Mouse (Mus musculus) intestine, postnatal 0 days (tissue): Measurements from ENCODE around the gene Hcn1. TPM values are rescaled to one million over a fixed set of nuclear protein-coding genes. Genes with fewer than 3 reads are reported as not detected.

Experiments used
- ATAC-seq: fragments of 200-750 bp; cut with Nextera tagmentation; 2 replicates; pipeline ENCODE4 v1.8.0; 2017; ENCODE audit warnings: mild to moderate bottlenecking, moderate TSS enrichment, moderate library complexity
- H3K27ac ChIP-seq: fragments of 300-500 bp; sonication (generic); 2 replicates; pipeline ENCODE4 v1.5.1; 2014; ENCODE audit warnings: mild to moderate bottlenecking, low read depth, low read length, moderate library complexity
- H3K27me3 ChIP-seq: fragments of 300-500 bp; sonication (generic); replicated peaks from 2 replicates; pipeline ENCODE4 v1.6.1; 2014; ENCODE audit warnings: low read length, mixed read lengths; ENCODE audit not compliant: control insufficient read depth, insufficient read depth
- H3K36me3 ChIP-seq: fragments of 300-500 bp; sonication (generic); 2 replicates; pipeline ENCODE4 v1.6.1; 2014; ENCODE audit warnings: mild to moderate bottlenecking, moderate library complexity; ENCODE audit not compliant: control insufficient read depth, insufficient read depth
- H3K4me1 ChIP-seq: fragments of 300-500 bp; sonication (generic); replicated peaks from 2 replicates; pipeline ENCODE4 v1.6.1; 2014; ENCODE audit warnings: antibody characterized with exemption, low read length, mixed read lengths; ENCODE audit not compliant: control insufficient read depth, insufficient read depth
- H3K4me2 ChIP-seq: fragments of 300-500 bp; sonication (generic); replicated peaks from 2 replicates; pipeline ENCODE4 v1.6.1; 2014; ENCODE audit warnings: low read depth, mild to moderate bottlenecking, moderate library complexity
- H3K4me3 ChIP-seq: fragments of 300-500 bp; sonication (generic); 2 replicates; pipeline ENCODE4 v1.5.1; 2014; ENCODE audit warnings: low read depth, low read length
- H3K9ac ChIP-seq: fragments of 300-500 bp; sonication (generic); 2 replicates; pipeline ENCODE4 v1.6.1; 2014; ENCODE audit warnings: mild to moderate bottlenecking, low read depth, low read length
- H3K9me3 ChIP-seq: fragments of 300-500 bp; sonication (generic); 2 replicates; pipeline ENCODE4 v1.6.1; 2016; ENCODE audit warnings: mixed run types; ENCODE audit not compliant: control insufficient read depth
- CTCF ChIP-seq: sonication (generic); IDR thresholded peaks from 2 replicates; pipeline ENCODE4 v1.5.1; 2016; ENCODE audit warnings: low read depth, mild to moderate bottlenecking, control low read depth, antibody characterized with exemption, moderate library complexity
- WGBS: fragments of 180-500 bp; shearing (Covaris S2); extraction: QIAGEN DNeasy Blood & Tissue Kit; methylation state at CpG from one replicate; pipeline ENCODE4 v1.1.7; 2014; 5-methylcytosine and 5-hydroxymethylcytosine counted together
- polyA plus RNA-seq: library from polyadenylated mRNA; unstranded; fragments of >200 nt; fragmentation: Nextera tagmentation; extraction: Ambion mirVana; gene quantifications from 2 replicates; pipeline ENCODE4 v1.2.1, GENCODE M21; 2015

Hcn1 gene
- polyA plus RNA-seq, 1 experiment from 2014 or later, result 0.17 TPM

DNA sequence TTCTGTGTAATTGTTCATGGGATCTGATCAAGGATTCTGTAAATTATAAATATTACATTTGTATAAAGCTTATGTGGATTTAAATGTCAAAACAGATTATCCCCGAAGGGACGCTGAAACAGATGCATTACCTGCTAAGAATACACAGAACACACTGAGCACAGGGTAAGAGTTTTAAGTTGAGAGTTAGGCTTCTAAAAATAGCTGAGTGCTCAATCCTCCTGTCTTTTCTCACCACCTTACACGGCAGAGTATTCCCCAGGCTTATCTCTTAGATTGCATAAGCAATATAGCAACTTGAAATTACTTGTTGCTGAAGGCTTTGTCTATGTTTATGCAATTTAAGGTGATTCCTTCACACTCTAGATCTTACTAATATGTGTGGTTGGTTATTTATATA, 256.3 kb downstream of the Hcn1 start:
- Histone ChIP-seq H3K27me3 (no peaks in the 10 kb centered on the region), H3K36me3 (no peaks in the 10 kb centered on the region), H3K4me1 (no peaks in the 10 kb centered on the region), H3K9ac (no peak overlapping the region), H3K4me3 (no peak overlapping the region), H3K27ac (no peak overlapping the region), H3K9me3 (no peaks in the 10 kb centered on the region), H3K4me2 (no peak overlapping the region)
- no peak for TF ChIP-seq CTCF
- no peak for ATAC-seq
- 45% methylated on average over 3 of the region's 3 CpGs for WGBS

DNA sequence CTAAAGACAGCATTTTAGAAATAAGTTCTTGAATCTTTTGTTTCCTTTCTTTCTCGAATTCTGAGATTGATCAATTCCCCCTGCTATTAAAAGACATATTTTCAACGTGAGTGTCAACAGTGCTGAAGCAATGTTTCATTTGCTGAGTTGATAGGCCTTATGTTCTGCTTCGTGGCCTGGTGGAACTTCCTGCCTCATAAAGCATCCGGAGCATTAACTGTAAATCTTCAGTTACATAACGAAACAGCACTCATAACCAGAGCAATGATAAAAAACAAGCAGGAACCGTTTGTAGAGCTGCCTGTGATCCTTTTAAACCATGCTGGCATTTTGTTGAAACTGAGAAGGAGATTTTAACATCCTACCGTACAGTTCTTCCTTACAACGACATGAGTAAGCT, 275.7 kb downstream of the Hcn1 start:
- WGBS, result 46% methylated on average over 8 of the region's 8 CpGs
- no peak for ATAC-seq

DNA sequence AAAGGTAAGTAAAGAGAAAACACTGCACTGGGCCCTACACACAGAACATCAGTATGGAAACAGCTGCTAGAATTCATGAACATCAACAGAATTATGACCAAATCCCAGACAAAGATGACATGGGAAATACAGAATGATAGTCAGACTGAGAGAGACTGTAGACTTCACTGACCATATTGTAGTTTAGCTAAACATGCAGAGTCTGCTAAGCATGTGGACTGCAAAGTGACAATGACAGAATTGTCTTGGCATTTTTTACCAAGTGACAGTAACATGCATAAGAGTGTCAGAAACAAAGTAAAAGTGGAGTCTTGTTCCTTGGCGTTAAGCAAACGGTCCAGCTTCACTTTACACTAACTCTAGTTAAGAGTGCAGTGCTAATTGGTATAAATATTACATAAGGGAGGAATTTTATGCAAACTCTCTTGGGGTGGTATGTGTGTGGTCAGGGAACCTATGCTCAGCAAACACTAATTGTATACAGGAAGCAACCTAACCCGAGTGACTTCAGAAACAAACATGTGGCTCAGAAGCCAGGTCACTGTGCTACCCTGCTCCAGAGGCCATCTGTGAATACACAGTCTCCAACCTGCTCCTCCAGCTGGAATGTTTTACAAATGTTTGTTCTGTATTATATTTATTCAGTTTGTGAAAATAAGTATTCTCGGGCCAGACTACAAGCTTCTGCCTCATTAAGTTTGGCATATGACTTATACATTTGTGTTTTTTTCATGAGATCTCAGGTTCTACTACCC, 278.5 kb downstream of the Hcn1 start:
- H3K4me1 ChIP-seq, result no peaks in the 10 kb centered on the region
- no peak for TF ChIP-seq CTCF
- H3K4me2 ChIP-seq, result no peak overlapping the region
- no peak overlapping the region for H3K27ac ChIP-seq
- no peaks in the 10 kb centered on the region for H3K27me3 ChIP-seq
- H3K9ac ChIP-seq, result no peak overlapping the region
- H3K9me3 ChIP-seq, result no peaks in the 10 kb centered on the region
- no peak for ATAC-seq
- 64% methylated on average over 4 of the region's 4 CpGs for WGBS
- no peak overlapping the region for H3K4me3 ChIP-seq
- no peaks in the 10 kb centered on the region for H3K36me3 ChIP-seq

More for the DNA sequence above, 275.7 kb downstream of the Hcn1 start:
- H3K27ac ChIP-seq, result no peak overlapping the region
- no peak overlapping the region for H3K9ac ChIP-seq
- H3K36me3 ChIP-seq, result no peaks in the 10 kb centered on the region
- TF ChIP-seq CTCF, result no peak
- H3K9me3 ChIP-seq, result no peaks in the 10 kb centered on the region
- no peak overlapping the region for H3K4me2 ChIP-seq
- H3K4me1 ChIP-seq, result no peaks in the 10 kb centered on the region
- no peak overlapping the region for H3K4me3 ChIP-seq
- H3K27me3 ChIP-seq, result no peaks in the 10 kb centered on the region

DNA sequence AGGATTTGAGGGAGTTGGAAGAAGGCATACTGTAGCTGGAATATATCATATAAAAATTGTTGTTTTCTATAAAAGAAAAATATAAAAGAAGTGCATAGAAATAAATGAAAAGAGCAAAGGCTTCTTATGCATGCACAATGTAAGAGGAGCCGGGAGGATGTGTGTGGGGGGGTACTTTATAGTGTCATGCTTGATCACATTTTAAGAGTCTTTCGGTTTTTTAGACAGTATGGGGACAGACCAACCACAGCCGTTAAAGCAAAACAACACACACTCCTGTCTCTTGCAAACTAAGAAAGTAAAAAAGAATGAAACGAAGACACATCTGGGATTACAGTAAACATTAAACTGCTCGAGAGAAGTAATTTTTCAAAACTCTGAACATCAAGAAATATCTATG, 290.0 kb downstream of the Hcn1 start:
- Histone ChIP-seq H3K27ac (no peak overlapping the region), H3K27me3 (no peaks in the 10 kb centered on the region), H3K4me1 (no peaks in the 10 kb centered on the region), H3K4me3 (no peak overlapping the region), H3K9me3 (no peaks in the 10 kb centered on the region), H3K36me3 (no peaks in the 10 kb centered on the region), H3K4me2 (no peak overlapping the region), H3K9ac (no peak overlapping the region)
- no peak for TF ChIP-seq CTCF
- 73% methylated on average over 5 of the region's 5 CpGs for WGBS
- ATAC-seq, result no peak

DNA sequence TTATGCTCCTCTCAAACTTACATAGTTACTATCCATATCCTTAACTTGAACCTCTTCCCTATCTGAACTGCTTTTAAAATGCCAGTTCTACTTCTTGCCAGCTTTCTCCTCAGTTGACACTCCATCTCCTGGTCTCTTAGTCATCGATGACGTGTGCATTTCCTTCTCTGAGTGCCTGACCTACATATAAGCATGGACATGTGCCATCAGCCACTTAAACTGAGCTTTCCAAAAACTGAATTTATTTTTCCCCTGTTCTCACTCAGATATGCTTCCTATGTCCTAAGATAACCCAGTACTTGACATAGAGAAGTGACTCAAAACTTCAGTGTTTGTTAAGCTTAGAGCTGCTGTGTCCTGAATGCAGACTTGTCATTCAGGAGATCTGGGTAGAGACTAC, 295.9 kb downstream of the Hcn1 start:
- Histone ChIP-seq H3K27me3 (no peaks in the 10 kb centered on the region), H3K4me3 (no peak overlapping the region), H3K4me1 (no peaks in the 10 kb centered on the region), H3K9me3 (no peaks in the 10 kb centered on the region), H3K4me2 (no peak overlapping the region), H3K9ac (no peak overlapping the region), H3K36me3 (no peaks in the 10 kb centered on the region), H3K27ac (no peak overlapping the region)
- no peak for ATAC-seq
- WGBS, result 71% methylated on average over 2 of the region's 2 CpGs
- TF ChIP-seq CTCF, result no peak

DNA sequence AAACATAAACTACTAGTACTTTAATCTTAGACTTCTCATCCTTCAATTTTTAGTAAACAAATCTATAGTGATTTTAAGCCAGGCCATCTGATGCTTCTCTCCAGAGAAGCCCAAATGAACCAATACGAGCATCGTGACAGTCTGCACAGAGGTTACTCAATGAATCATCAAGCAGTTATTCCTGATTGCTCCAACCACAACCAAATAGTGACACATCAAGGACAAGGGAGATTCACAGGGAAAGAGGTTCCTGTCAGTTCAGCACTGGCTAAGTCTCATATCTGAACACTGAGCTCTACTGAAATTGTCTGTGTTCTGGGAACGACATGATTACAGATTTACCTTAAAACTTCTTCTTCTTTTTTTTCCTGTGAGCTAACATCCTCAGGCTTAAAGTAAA, 305.7 kb downstream of the Hcn1 start:
- 84% methylated on average over 3 of the region's 3 CpGs for WGBS
- ATAC-seq, result no peak
- no peak for TF ChIP-seq CTCF
- no peaks in the 10 kb centered on the region for H3K27me3 ChIP-seq
- no peaks in the 10 kb centered on the region for H3K9me3 ChIP-seq
- H3K4me3 ChIP-seq, result no peak overlapping the region
- H3K36me3 ChIP-seq, result no peaks in the 10 kb centered on the region
- H3K4me1 ChIP-seq, result no peaks in the 10 kb centered on the region
- H3K4me2 ChIP-seq, result no peak overlapping the region
- H3K9ac ChIP-seq, result no peak overlapping the region
- no peak overlapping the region for H3K27ac ChIP-seq
